Mouse (Mus musculus) forebrain, postnatal 0 days (tissue): ENCODE measurements around the gene Tbx4. TPM values are rescaled to one million over a fixed set of nuclear protein-coding genes. Genes with fewer than 3 reads are reported as not detected.

Experiments
- ATAC-seq: fragments of 200-750 bp; cut with Nextera tagmentation; 2 replicates; pipeline ENCODE4 v1.8.0; 2017; ENCODE audit warnings: mild to moderate bottlenecking, moderate library complexity
- DNase-seq: peaks from one replicate; pipeline ENCODE4 v3.0.0-alpha.2; 2015
- H3K27ac ChIP-seq: fragments of 300-500 bp; sonication (generic); 2 replicates; pipeline ENCODE4 v1.5.1; 2014; ENCODE audit warnings: low read depth, mild to moderate bottlenecking, antibody characterized with exemption, low read length, moderate library complexity, mixed read lengths
- H3K27me3 ChIP-seq: fragments of 300-500 bp; sonication (generic); 2 replicates; pipeline ENCODE4 v1.6.1; 2014; ENCODE audit warnings: mild to moderate bottlenecking, low read length, mixed read lengths; ENCODE audit not compliant: insufficient read depth
- H3K36me3 ChIP-seq: fragments of 300-500 bp; sonication (generic); 2 replicates; pipeline ENCODE4 v1.6.1; 2014; ENCODE audit warnings: mild to moderate bottlenecking, moderate library complexity; ENCODE audit not compliant: insufficient read depth
- H3K4me1 ChIP-seq: fragments of 300-500 bp; sonication (generic); 2 replicates; pipeline ENCODE4 v1.6.1; 2014; ENCODE audit warnings: antibody characterized with exemption; ENCODE audit not compliant: insufficient read depth
- H3K4me2 ChIP-seq: fragments of 300-500 bp; sonication (generic); 2 replicates; pipeline ENCODE4 v1.6.1; 2014; ENCODE audit warnings: low read depth, mild to moderate bottlenecking, moderate library complexity
- H3K4me3 ChIP-seq: fragments of 300-500 bp; sonication (generic); 2 replicates; pipeline ENCODE4 v1.5.1; 2014; ENCODE audit warnings: low read depth, low read length, mixed read lengths
- H3K9ac ChIP-seq: fragments of 300-500 bp; sonication (generic); 2 replicates; pipeline ENCODE4 v1.6.1; 2014; ENCODE audit warnings: mild to moderate bottlenecking
- H3K9me3 ChIP-seq: fragments of 300-500 bp; sonication (generic); 2 replicates; pipeline ENCODE4 v1.6.1; 2016; ENCODE audit warnings: low read length
- CTCF ChIP-seq: sonication (generic); IDR thresholded peaks from 2 replicates; pipeline ENCODE4 v1.5.1; 2016; ENCODE audit warnings: antibody characterized with exemption, control low read depth, low read depth
- WGBS: fragments of 180-500 bp; shearing (Covaris S2); extraction: QIAGEN DNeasy Blood & Tissue Kit; methylation state at CpG from one replicate; pipeline ENCODE4 v1.1.7; 2014; 5-methylcytosine and 5-hydroxymethylcytosine counted together
- polyA plus RNA-seq: library from polyadenylated mRNA; unstranded; fragments of >200 nt; fragmentation: Nextera tagmentation; extraction: Ambion mirVana; gene quantifications from 2 replicates; pipeline ENCODE4 v1.2.1, GENCODE M21; 2015
- total RNA-seq: library from RNA; depleted of rRNA; stranded (reverse); fragments of >200 nt; gene quantifications from 2 replicates; pipeline ENCODE4 v1.2.3, GENCODE M21; 2014

Tbx4 gene
- total and polyA plus RNA-seq, 2 experiments from 2014 or later: 0.19 to 0.33 TPM

GRCm38 (mm10) chr11:85909514-85909913 lies 23.3 kb downstream of the Tbx4 start:
- Histone ChIP-seq H3K27ac (no peak overlapping the region), H3K9me3 (no peaks in the 10 kb centered on the region), H3K9ac (no peak overlapping the region), H3K4me2 (no peak overlapping the region), H3K4me3 (no peak overlapping the region), H3K27me3 (no peaks in the 10 kb centered on the region), H3K4me1 (no peaks in the 10 kb centered on the region), H3K36me3 (no peaks in the 10 kb centered on the region)
- no peak for TF ChIP-seq CTCF
- WGBS: 76% methylated on average over 4 of the region's 4 CpGs
- ATAC-seq: no peak
- no peak for DNase-seq

- no peak overlapping the region for H3K4me3 ChIP-seq
- WGBS: 40% methylated on average over 10 of the region's 10 CpGs
- H3K36me3 ChIP-seq: no peaks in the 10 kb centered on the region
- no peaks in the 10 kb centered on the region for H3K9me3 ChIP-seq
- H3K4me2 ChIP-seq: no peak overlapping the region
- TF ChIP-seq CTCF: no peak
- no peaks in the 10 kb centered on the region for H3K27me3 ChIP-seq
- no peak for ATAC-seq
- H3K9ac ChIP-seq: no peak overlapping the region
- DNase-seq: no peak
- H3K27ac ChIP-seq: no peak overlapping the region
- no peaks in the 10 kb centered on the region for H3K4me1 ChIP-seq
Measured at GRCm38 (mm10) chr11:85910133-85910532, 23.9 kb downstream of the Tbx4 start.

- no peak for DNase-seq
- Histone ChIP-seq H3K9me3 (no peaks in the 10 kb centered on the region), H3K36me3 (no peaks in the 10 kb centered on the region), H3K27me3 (0 out of 2 replicates have a peak, but pooled peaks cover 4% of the 10 kb centered on the region), H3K4me3 (no peak overlapping the region), H3K27ac (no peak overlapping the region), H3K4me1 (no peaks in the 10 kb centered on the region), H3K9ac (no peak overlapping the region), H3K4me2 (no peak overlapping the region)
- no peak for ATAC-seq
- 85% methylated on average over 7 of the region's 7 CpGs for WGBS
- TF ChIP-seq CTCF: no peak
Measured at GRCm38 (mm10) chr11:85913506-85913905, 27.3 kb downstream of the Tbx4 start.

- Histone ChIP-seq H3K4me1 (no peaks in the 10 kb centered on the region), H3K9ac (no peak overlapping the region), H3K4me2 (no peak overlapping the region), H3K9me3 (no peaks in the 10 kb centered on the region), H3K36me3 (no peaks in the 10 kb centered on the region), H3K4me3 (no peak overlapping the region), H3K27me3 (peaks cover 4% of the 10 kb centered on the region; the same call in 1 of the 2 replicates), H3K27ac (no peak overlapping the region)
- ATAC-seq: peak; percentile 23; the same call in 1 of the 2 replicates
- WGBS: 45% methylated on average over 12 of the region's 12 CpGs
- no peak for DNase-seq
- TF ChIP-seq CTCF: no peak
Measured at GRCm38 (mm10) chr11:85917091-85917992, 31.1 kb downstream of the Tbx4 start.

- H3K27me3 ChIP-seq: peaks cover 4% of the 10 kb centered on the region; the same call in 1 of the 2 replicates
- WGBS: 15% methylated on average over 11 of the region's 11 CpGs
Measured at GRCm38 (mm10) chr11:85917993-85918325, 31.7 kb downstream of the Tbx4 start.

GRCm38 (mm10) chr11:85918388-85918940 lies 32.2 kb downstream of the Tbx4 start:
- Histone ChIP-seq H3K4me2 (no peak overlapping the region), H3K27me3 (peaks cover 7% of the 10 kb centered on the region), H3K9me3 (no peaks in the 10 kb centered on the region), H3K4me3 (no peak overlapping the region), H3K9ac (no peak overlapping the region), H3K27ac (no peak overlapping the region), H3K4me1 (no peaks in the 10 kb centered on the region), H3K36me3 (no peaks in the 10 kb centered on the region)
- TF ChIP-seq CTCF: no peak
- DNase-seq: no peak
- 39% methylated on average over 10 of the region's 10 CpGs for WGBS
- no peak for ATAC-seq

More at GRCm38 (mm10) chr11:85917993-85918325, 31.7 kb downstream of the Tbx4 start:
- H3K9me3 ChIP-seq: no peaks in the 10 kb centered on the region
- no peaks in the 10 kb centered on the region for H3K36me3 ChIP-seq
- no peak overlapping the region for H3K4me3 ChIP-seq
- no peak overlapping the region for H3K9ac ChIP-seq
- no peaks in the 10 kb centered on the region for H3K4me1 ChIP-seq
- DNase-seq (no peak), ATAC-seq (no peak)
- no peak overlapping the region for H3K27ac ChIP-seq
- no peak for TF ChIP-seq CTCF
- H3K4me2 ChIP-seq: no peak overlapping the region

GRCm38 (mm10) chr11:85925294-85925743 lies 39.1 kb downstream of the Tbx4 start:
- ATAC-seq: no peak
- Histone ChIP-seq H3K27ac (no peak overlapping the region), H3K4me1 (0 out of 2 replicates have a peak, but pooled peaks cover 4% of the 10 kb centered on the region), H3K4me2 (peak overlapping the region; percentile 33), H3K9me3 (no peaks in the 10 kb centered on the region), H3K4me3 (peak overlapping the region; percentile 21; the same call in 1 of the 2 replicates), H3K27me3 (peaks cover 30% of the 10 kb centered on the region), H3K36me3 (no peaks in the 10 kb centered on the region), H3K9ac (no peak overlapping the region)
- peak; percentile 66 for DNase-seq
- no peak for TF ChIP-seq CTCF
- WGBS: 4% methylated on average over 19 of the region's 19 CpGs
